Mouse (Mus musculus): ENCODE data around the gene Cep131.

DNA sequence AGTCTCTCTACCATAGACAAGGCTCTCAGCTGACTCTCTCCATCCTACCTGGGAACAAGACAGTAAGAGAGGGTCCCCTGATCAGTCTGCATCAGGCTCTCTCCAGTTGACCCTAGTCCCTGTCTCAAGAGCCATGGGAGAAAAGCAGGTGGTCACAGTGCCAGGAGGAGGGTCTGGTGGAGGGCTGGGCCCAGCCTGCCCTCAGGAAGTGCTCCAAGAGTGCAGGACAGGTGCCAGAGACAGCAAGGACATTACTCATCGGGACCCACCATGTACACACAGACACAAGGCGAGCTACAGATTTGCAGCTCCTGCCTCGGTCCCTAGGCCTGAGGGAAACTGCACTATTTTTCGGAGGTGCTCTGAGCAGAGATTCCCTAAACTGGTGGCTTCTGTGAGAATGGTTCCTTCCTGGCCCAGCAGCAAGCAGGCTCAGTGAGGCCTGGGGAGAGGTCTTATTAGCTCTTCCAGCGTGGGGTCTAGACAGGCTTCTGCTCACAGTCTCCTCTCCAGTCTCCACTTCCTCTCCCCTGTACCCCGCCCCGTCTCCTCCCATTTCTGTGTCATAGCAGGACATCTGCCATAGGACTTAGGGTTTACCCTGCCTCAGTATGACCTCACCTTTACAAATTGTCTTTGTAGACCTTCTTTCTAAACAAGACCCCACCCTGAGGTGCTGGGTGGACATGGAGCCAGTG lies 44.3 kb downstream of the Cep131 start:
- TF ChIP-seq POLR2A (IDR thresholded peaks at IDR 0.05; ENCODE audit: low read depth, low read length), result no peak
- TF ChIP-seq CTCF (IDR thresholded peaks at IDR 0.05; ENCODE audit: borderline replicate concordance, insufficient read depth, low read length), result no peak
